Mouse (Mus musculus) megakaryocyte, embryonic 14.5 days (primary cell): ENCODE data around the gene Plscr1.

ENCODE experiments used
- FLI1 ChIP-seq: IDR thresholded peaks from 2 replicates; pipeline ENCODE4 v1.6.1; 2012; ENCODE audit warnings: low read length, inconsistent platforms, mixed read lengths
- GATA1 ChIP-seq: IDR thresholded peaks from 3 replicates; pipeline ENCODE4 v1.6.1; 2012; ENCODE audit warnings: mixed read lengths, low read length, inconsistent platforms, borderline replicate concordance

- no peak for TF ChIP-seq GATA1
- TF ChIP-seq FLI1: no peak
Observed at GRCm38 (mm10) chr9:92305075-92305474, 55.5 kb downstream of the Plscr1 start.
